Mouse (Mus musculus) midbrain, embryonic 16.5 days (tissue): Measurements from ENCODE around the gene Actb. TPM values are rescaled to one million over a fixed set of nuclear protein-coding genes. Genes with fewer than 3 reads are reported as not detected.

ENCODE experiments used
- ATAC-seq: fragments of 200-750 bp; cut with Nextera tagmentation; 2 replicates; pipeline ENCODE4 v1.8.0; 2017; ENCODE audit warnings: moderate TSS enrichment
- H3K27ac ChIP-seq: fragments of 300-500 bp; sonication (generic); 2 replicates; pipeline ENCODE4 v1.5.1; 2014; ENCODE audit warnings: mild to moderate bottlenecking, low read length, mixed read lengths
- H3K27me3 ChIP-seq: fragments of 300-500 bp; sonication (generic); 2 replicates; pipeline ENCODE4 v1.6.1; 2014; ENCODE audit warnings: low read depth, low read length, mixed read lengths; ENCODE audit not compliant: control insufficient read depth, insufficient read depth
- H3K36me3 ChIP-seq: fragments of 300-500 bp; sonication (generic); 2 replicates; pipeline ENCODE4 v1.6.1; 2014; ENCODE audit warnings: mild to moderate bottlenecking, low read length, moderate library complexity, mixed read lengths; ENCODE audit not compliant: control insufficient read depth, insufficient read depth
- H3K4me1 ChIP-seq: fragments of 300-500 bp; sonication (generic); 2 replicates; pipeline ENCODE4 v1.6.1; 2014; ENCODE audit warnings: mild to moderate bottlenecking, low read length, mixed read lengths; ENCODE audit not compliant: control insufficient read depth, insufficient read depth
- H3K4me2 ChIP-seq: fragments of 300-500 bp; sonication (generic); 2 replicates; pipeline ENCODE4 v1.6.1; 2014; ENCODE audit warnings: mild to moderate bottlenecking, low read length, mixed read lengths
- H3K4me3 ChIP-seq: fragments of 300-500 bp; sonication (generic); 2 replicates; pipeline ENCODE4 v1.5.1; 2014; ENCODE audit warnings: low read depth, mild to moderate bottlenecking, low read length, moderate library complexity, mixed read lengths
- H3K9ac ChIP-seq: fragments of 300-500 bp; sonication (generic); 2 replicates; pipeline ENCODE4 v1.6.1; 2014; ENCODE audit warnings: low read depth, low read length, mixed read lengths
- H3K9me3 ChIP-seq: fragments of 300-500 bp; sonication (generic); replicated peaks from 2 replicates; pipeline ENCODE4 v1.6.1; 2014; ENCODE audit warnings: mild to moderate bottlenecking, low read length, mixed read lengths; ENCODE audit not compliant: control insufficient read depth, poor library complexity, severe bottlenecking
- WGBS: fragments of 180-500 bp; shearing (Covaris S2); extraction: QIAGEN DNeasy Blood & Tissue Kit; methylation state at CpG from one replicate; pipeline ENCODE4 v1.1.7; 2014; 5-methylcytosine and 5-hydroxymethylcytosine counted together
- polyA plus RNA-seq: library from polyadenylated mRNA; unstranded; fragments of >200 nt; fragmentation: Nextera tagmentation; extraction: Ambion mirVana; gene quantifications from 2 replicates; pipeline ENCODE4 v1.2.1, GENCODE M21; 2015

Gene Actb
- polyA plus RNA-seq, 1 experiment from 2014 or later = 13,967 TPM

DNA sequence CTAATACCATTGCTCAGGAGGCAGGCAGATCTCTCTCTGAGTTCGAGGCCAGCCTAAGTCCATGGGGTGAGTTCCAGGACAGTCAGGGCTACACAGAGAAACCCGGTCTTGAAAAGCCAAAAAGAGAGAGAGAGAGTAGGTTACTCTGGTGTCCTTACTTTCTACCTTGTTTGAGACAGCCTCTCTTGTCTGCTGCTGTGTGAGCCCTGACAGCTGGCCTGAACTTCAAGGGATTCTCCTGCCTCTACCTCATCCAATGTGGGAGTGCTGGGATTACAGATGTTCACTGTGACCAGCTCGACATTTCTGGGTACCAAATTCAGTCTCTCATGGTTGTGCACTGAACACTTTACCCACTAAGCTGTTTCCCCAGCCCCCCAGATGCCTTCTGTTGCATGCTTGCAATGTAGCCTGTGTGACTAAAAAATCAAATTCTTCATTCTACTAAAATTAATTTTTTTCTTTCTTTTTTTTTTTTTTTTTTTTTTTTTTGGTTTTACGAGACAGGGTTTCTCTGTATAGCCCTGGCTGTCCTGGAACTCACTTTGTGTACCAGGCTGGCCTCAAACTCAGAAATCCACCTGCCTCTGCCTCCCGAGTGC lies 6.5 kb downstream of the Actb start:
- WGBS = 84% methylated on average over 5 of the region's 5 CpGs
- no peak overlapping the region for H3K27ac ChIP-seq
- peaks cover 31% of the 10 kb centered on the region for H3K4me1 ChIP-seq
- no peak for ATAC-seq
- no peak overlapping the region for H3K9ac ChIP-seq
- peaks cover 34% of the 10 kb centered on the region for H3K36me3 ChIP-seq
- no peaks in the 10 kb centered on the region for H3K27me3 ChIP-seq
- no peak overlapping the region for H3K4me3 ChIP-seq
- no peaks in the 10 kb centered on the region for H3K9me3 ChIP-seq
- H3K4me2 ChIP-seq = no peak overlapping the region

DNA sequence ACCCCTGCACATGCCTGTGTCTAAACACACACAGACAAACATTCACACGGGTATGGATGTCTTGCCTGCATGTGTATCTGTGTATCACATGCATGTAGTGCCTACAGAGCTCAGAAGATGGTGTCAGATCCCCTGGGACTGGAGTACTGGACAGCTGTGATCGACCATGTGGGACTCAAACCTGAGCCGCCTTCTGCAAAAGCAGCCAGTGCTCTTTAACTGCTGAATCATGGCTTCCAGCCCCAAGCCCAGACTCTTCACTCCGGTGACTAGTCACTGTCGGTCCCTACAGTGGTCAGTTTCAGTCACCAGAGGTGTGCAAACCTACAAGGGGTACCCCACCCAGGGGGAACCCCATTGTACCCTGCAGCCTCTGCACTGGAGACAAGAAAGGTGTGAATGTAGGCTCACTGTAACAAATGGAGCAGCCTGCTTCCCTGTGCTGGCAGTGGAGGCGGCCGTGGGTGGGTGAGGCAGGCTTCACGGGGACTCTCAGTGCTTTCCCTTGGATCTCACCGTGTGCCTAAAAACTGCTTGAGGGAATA lies 7.4 kb downstream of the Actb start:
- 86% methylated on average over 9 of the region's 9 CpGs for WGBS
- ATAC-seq = no peak

DNA sequence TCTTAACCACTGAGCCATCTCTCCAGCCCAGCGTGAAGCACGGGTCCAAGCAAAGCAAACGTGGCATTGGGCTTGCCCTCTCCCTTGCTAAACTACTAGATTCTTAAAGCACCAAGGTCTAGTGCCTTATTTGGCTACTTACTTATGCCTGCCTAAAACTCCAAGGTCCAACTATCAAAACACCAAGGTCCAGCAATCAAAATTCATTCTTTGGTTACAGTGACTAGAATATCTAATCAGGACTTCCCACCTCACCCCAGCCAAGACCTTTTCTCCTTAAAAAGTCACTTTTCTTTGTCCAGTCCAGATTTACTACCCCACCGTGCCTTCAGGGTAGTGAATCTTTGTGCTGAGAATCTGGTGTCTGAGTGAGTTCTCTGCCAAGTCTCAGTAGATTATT lies 8.2 kb downstream of the Actb start:
- H3K4me1 ChIP-seq = peaks cover 30% of the 10 kb centered on the region
- ATAC-seq = no peak

More for the DNA sequence above, 7.4 kb downstream of the Actb start:
- Histone ChIP-seq H3K4me3 (no peak overlapping the region), H3K27me3 (no peaks in the 10 kb centered on the region), H3K9me3 (no peaks in the 10 kb centered on the region), H3K4me1 (peaks cover 28% of the 10 kb centered on the region), H3K27ac (no peak overlapping the region), H3K36me3 (peaks cover 25% of the 10 kb centered on the region), H3K9ac (no peak overlapping the region), H3K4me2 (no peak overlapping the region)

DNA sequence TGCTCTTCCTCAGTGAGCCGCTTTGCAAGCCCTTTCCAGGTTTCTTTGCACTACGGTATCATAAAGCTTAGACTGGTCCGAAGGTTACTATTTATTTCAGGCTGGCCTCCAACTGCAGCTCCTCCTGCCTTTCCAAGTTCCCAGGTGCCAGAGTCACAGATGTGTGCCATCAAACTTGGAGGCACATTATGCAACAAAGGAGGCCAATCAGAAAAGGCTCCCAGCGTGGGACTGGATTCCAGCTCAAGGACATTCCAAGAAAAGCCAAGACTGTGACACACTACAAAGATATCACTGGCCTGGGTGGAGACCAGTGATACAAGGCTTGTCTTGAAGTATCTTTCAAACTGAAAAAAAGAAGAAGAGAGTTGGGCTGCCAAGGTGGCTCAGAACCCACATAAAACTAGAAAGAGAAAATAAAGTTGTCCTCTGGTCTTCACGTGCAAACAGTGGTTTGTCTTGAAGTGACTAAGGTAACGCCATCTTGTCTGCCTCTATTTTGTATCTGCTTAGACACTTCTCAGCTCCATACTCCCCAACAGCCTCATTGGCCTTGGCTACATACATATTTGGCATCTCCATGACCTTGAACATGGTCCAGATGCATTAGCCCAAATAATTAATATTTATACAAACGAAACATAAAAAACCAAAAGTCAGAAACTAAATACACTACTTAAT lies 8.8 kb downstream of the Actb start:
- WGBS = 95% methylated on average over 7 of the region's 7 CpGs
- H3K27ac ChIP-seq = no peak overlapping the region

More for the DNA sequence above, 8.2 kb downstream of the Actb start:
- no peak overlapping the region for H3K27ac ChIP-seq
- no peak overlapping the region for H3K9ac ChIP-seq
- 88% methylated on average over 4 of the region's 4 CpGs for WGBS
- no peak overlapping the region for H3K4me3 ChIP-seq
- H3K27me3 ChIP-seq = no peaks in the 10 kb centered on the region
- H3K4me2 ChIP-seq = no peak overlapping the region
- H3K36me3 ChIP-seq = peaks cover 20% of the 10 kb centered on the region
- no peaks in the 10 kb centered on the region for H3K9me3 ChIP-seq

DNA sequence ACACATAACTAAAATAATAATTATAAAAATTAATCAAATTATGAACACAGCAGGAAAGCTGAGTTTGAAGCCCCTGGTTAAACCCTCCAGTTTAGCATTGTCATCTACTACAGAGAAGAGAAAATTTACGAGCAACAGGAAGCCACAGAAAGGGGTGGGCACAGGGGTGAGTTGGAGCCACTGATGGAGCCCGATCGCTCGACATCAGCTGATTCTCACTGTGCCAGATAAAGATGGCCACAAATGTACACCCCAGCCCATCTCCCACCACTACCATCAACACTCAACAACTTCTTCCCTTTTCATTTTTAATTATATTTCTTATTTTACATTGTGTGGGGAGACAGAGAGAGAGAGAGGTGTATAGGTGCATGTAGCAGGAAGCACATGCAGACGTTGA lies 9.8 kb downstream of the Actb start:
- H3K27me3 ChIP-seq = no peaks in the 10 kb centered on the region
- H3K9ac ChIP-seq = no peak overlapping the region

More for the DNA sequence above, 8.8 kb downstream of the Actb start:
- no peak for ATAC-seq
- Histone ChIP-seq H3K9ac (no peak overlapping the region), H3K27me3 (no peaks in the 10 kb centered on the region), H3K4me1 (peaks cover 28% of the 10 kb centered on the region), H3K4me2 (no peak overlapping the region), H3K36me3 (peaks cover 16% of the 10 kb centered on the region), H3K4me3 (no peak overlapping the region), H3K9me3 (no peaks in the 10 kb centered on the region)

DNA sequence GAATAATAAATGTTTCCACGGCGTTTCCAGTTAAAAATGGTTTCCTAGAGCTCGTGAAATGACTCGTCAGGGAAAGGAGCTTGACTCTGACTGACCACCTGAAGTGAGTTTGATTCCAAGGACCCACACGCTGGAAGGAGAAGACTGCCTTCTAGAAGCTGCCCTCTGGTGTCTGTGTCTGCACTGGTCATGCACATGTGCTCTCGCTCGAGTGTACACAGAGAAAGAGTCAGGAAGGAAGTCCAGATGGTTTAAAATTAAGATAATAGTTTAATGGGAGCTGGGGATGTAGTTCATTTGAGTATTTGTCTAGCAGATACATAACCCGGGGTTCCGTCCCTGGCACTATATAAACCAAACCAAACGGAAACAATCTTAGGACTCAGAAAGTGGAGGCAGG lies 10.4 kb downstream of the Actb start:
- ATAC-seq = no peak
- Histone ChIP-seq H3K27ac (no peak overlapping the region), H3K9ac (no peak overlapping the region), H3K27me3 (no peaks in the 10 kb centered on the region), H3K4me1 (peaks cover 20% of the 10 kb centered on the region), H3K4me2 (no peak overlapping the region), H3K36me3 (peaks cover 4% of the 10 kb centered on the region), H3K9me3 (no peaks in the 10 kb centered on the region), H3K4me3 (no peak overlapping the region)
- WGBS = 84% methylated on average over 10 of the region's 10 CpGs

More for the DNA sequence above, 9.8 kb downstream of the Actb start:
- H3K36me3 ChIP-seq = peaks cover 7% of the 10 kb centered on the region
- H3K4me3 ChIP-seq = no peak overlapping the region
- ATAC-seq = no peak
- peaks cover 20% of the 10 kb centered on the region for H3K4me1 ChIP-seq
- no peaks in the 10 kb centered on the region for H3K9me3 ChIP-seq
- H3K4me2 ChIP-seq = no peak overlapping the region
- 91% methylated on average over 5 of the region's 5 CpGs for WGBS
- no peak overlapping the region for H3K27ac ChIP-seq

DNA sequence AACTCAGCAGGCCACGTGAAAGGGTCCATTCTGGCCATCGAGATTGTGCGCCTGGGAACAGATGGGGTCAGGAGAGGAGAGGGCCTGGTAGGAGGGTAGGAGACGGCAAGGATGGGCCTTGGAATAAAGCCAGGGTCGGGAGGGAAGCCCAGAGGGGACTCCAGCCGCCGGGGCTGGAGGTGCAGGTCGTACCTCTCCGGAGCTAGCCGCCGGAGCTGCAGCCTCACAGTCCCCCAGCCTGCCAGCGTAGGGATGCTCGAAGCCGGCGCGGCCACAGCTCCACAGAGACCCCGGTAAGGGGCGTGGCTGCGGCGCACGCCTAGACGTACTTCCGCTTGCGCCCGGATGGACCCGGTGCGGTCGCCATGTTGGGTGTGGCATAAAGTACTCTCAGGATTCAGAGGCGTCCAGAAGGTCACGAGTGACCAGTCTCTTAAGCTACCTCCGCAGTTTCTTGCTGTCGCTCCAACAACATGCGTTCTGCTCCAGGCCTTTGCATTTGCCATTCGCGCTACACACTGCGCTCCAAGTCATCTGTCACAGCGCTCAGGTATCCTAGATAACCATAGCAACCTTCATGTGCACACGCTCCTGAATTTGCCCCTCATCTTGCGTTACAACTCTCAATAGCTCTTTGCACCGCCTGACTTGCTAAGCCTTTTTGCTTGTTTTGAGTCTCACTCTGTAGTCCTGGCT lies 11.5 kb downstream of the Actb start, which contains the start of gene Fbxl18:
Fbxl18 (minus strand) TSS at position 504 of the 696 bp plus-strand sequence.
- under 1% methylated on average over 40 of the region's 40 CpGs for WGBS
- Histone ChIP-seq H3K4me1 (peaks cover 20% of the 10 kb centered on the region), H3K9ac (peak within 1 kb of the TSS; percentile 83), H3K27ac (peak within 1 kb of the TSS; percentile 83), H3K27me3 (no peaks in the 10 kb centered on the region), H3K9me3 (no peaks in the 10 kb centered on the region), H3K36me3 (no peaks in the 10 kb centered on the region; the same call in 1 of the 2 replicates), H3K4me2 (peak within 1 kb of the TSS; percentile 62), H3K4me3 (peak within 1 kb of the TSS; percentile 81)
- ATAC-seq = peak; percentile 95

DNA sequence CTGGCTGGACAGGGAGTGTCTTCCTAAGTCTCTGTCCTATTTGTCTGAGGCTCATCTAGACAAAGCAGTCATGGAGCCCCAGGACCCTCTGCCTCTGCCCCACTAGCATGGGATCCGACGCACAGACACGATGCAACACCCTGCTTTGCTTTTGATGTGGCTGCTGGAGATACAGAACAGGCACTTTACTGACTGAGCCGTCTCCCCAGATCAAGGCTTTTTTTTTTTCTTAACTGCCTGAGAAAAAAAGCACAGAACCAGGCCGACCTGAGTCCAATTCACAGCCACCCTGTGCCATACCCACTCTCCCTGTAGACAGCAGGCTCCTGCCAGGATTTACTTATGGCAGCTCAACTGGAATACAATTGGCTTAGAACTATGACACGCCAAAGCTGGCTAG lies 15.2 kb downstream of the Actb start:
- Histone ChIP-seq H3K9me3 (no peaks in the 10 kb centered on the region), H3K4me3 (no peak overlapping the region), H3K27ac (no peak overlapping the region), H3K27me3 (no peaks in the 10 kb centered on the region), H3K36me3 (peaks cover 5% of the 10 kb centered on the region), H3K4me1 (peaks cover 20% of the 10 kb centered on the region), H3K4me2 (no peak overlapping the region), H3K9ac (no peak overlapping the region)
- ATAC-seq = no peak
- 79% methylated on average over 6 of the region's 6 CpGs for WGBS
